Mouse (Mus musculus) kidney, postnatal 0 days (tissue): ENCODE data around the gene Eml4. TPM values are rescaled to one million over a fixed set of nuclear protein-coding genes. Genes with fewer than 3 reads are reported as not detected.

ENCODE experiments used
- ATAC-seq: fragments of 200-750 bp; cut with Nextera tagmentation; replicated peaks from 2 replicates; pipeline ENCODE4 v1.8.0; 2017; ENCODE audit warnings: low read depth, moderate number of reproducible peaks, moderate TSS enrichment, moderate library complexity; ENCODE audit not compliant: low FRiP score
- DNase-seq: peaks from one replicate; pipeline ENCODE4 v3.0.0-alpha.2; 2016; ENCODE audit warnings: low spot score
- H3K27ac ChIP-seq: fragments of 300-500 bp; sonication (generic); 2 replicates; pipeline ENCODE4 v1.5.1; 2014; ENCODE audit warnings: mild to moderate bottlenecking
- H3K27me3 ChIP-seq: fragments of 300-500 bp; sonication (generic); 2 replicates; pipeline ENCODE4 v1.6.1; 2014; ENCODE audit warnings: low read length, mixed read lengths; ENCODE audit not compliant: insufficient read depth
- H3K36me3 ChIP-seq: fragments of 300-500 bp; sonication (generic); 2 replicates; pipeline ENCODE4 v1.6.1; 2014; ENCODE audit warnings: low read length, mixed read lengths; ENCODE audit not compliant: insufficient read depth
- H3K4me1 ChIP-seq: fragments of 300-500 bp; sonication (generic); replicated peaks from 2 replicates; pipeline ENCODE4 v1.6.1; 2014; ENCODE audit warnings: antibody characterized with exemption, low read length, mixed read lengths; ENCODE audit not compliant: insufficient read depth
- H3K4me2 ChIP-seq: fragments of 300-500 bp; sonication (generic); 2 replicates; pipeline ENCODE4 v1.6.1; 2014; ENCODE audit warnings: mild to moderate bottlenecking, low read length, moderate library complexity, mixed read lengths
- H3K4me3 ChIP-seq: fragments of 300-500 bp; sonication (generic); replicated peaks from 2 replicates; pipeline ENCODE4 v1.5.1; 2014; ENCODE audit warnings: low read depth, low read length
- H3K9ac ChIP-seq: fragments of 300-500 bp; sonication (generic); 2 replicates; pipeline ENCODE4 v1.6.1; 2014; ENCODE audit warnings: low read depth, low read length
- H3K9me3 ChIP-seq: fragments of 300-500 bp; sonication (generic); replicated peaks from 2 replicates; pipeline ENCODE4 v1.6.1; 2016; ENCODE audit warnings: low read length, inconsistent platforms, mixed read lengths
- CTCF ChIP-seq: IDR thresholded peaks from 2 replicates; pipeline ENCODE4 v1.5.1; 2016; ENCODE audit warnings: antibody characterized with exemption, low read depth, mild to moderate bottlenecking, moderate library complexity
- WGBS: fragments of 180-500 bp; shearing (Covaris S2); extraction: QIAGEN DNeasy Blood & Tissue Kit; methylation state at CpG from one replicate; pipeline ENCODE4 v1.1.7; 2014; 5-methylcytosine and 5-hydroxymethylcytosine counted together
- polyA plus RNA-seq: library from polyadenylated mRNA; unstranded; fragments of >200 nt; fragmentation: Nextera tagmentation; extraction: Ambion mirVana; gene quantifications from 2 replicates; pipeline ENCODE4 v1.2.1, GENCODE M21; 2015

Gene Eml4
- 18.3 and 19.0 TPM in 2 replicates for polyA plus RNA-seq

DNA sequence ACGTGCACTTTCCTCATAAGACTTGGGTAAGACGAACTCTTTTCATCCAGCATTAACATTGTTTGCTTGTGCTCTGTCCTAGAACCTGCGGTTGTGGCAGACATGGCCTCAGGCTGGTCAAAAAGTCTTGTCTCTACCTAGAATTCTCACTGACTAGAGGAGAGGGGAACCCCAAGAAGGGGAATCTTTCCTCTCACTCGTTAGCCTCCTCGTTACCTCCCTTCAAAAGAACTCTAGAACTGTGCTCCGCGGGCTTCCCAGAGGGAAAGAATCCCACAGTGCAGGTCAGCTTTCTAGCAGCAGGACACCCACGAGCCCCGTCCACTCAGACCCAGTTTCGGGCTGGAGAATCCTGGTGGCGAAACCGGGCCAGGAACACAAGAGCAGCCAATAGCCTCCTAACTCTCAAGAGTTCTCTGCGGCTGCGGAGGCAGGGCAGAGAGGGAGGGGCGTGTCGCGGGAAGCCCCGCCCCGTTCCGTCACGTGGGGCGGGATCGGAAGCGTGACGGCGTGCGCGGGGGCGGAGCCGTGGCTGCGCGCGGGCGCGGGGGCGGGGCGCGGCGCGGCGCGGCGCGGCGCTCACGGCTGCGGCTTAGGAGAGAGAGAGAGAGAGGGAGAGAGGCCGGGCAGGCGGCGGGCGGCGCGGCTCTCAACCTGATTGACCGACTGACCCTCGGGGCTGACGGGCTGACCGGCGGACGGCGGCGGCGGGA lies at the start of gene Eml4:
Eml4 (plus strand) TSS at position 553 of the 713 bp plus-strand sequence.
- no peaks in the 10 kb centered on the region for H3K36me3 ChIP-seq
- peak within 1 kb of the TSS; percentile 91 for H3K4me3 ChIP-seq
- 1% methylated on average over 41 of the region's 62 CpGs for WGBS
- ATAC-seq (peak; percentile 92), DNase-seq (peak; percentile 94)
- H3K4me2 ChIP-seq, result peak within 1 kb of the TSS; percentile 80
- H3K9ac ChIP-seq, result peak within 1 kb of the TSS; percentile 89
- no peaks in the 10 kb centered on the region for H3K9me3 ChIP-seq
- H3K4me1 ChIP-seq, result no peaks in the 10 kb centered on the region
- H3K27me3 ChIP-seq, result no peaks in the 10 kb centered on the region
- H3K27ac ChIP-seq, result peak within 1 kb of the TSS; percentile 91
- TF ChIP-seq CTCF, result peak; percentile 52

DNA sequence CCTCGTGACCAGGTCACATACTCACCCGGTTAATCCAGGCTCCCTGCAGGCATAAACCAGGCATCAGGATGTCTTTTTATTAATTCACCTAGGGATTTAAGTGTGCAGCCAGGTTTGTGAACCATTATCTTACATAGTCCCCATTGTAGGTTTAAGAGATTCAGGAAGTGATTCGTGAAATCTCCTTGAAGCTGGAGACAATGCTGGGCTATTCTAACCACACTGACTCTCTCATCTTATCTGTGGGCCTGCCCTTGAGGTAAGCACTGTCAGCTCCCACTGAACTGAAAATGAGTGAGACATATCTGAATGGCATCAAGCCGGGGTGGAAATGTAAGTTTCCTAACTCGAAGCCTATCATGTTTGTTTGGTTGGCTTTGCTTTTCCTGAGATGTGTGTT lies 49.3 kb upstream of the Eml4 start:
- Histone ChIP-seq H3K27ac (no peak overlapping the region), H3K9me3 (no peaks in the 10 kb centered on the region), H3K4me2 (no peak overlapping the region), H3K27me3 (no peaks in the 10 kb centered on the region), H3K4me1 (no peaks in the 10 kb centered on the region), H3K36me3 (no peaks in the 10 kb centered on the region), H3K9ac (no peak overlapping the region), H3K4me3 (no peak overlapping the region)
- ATAC-seq (no peak), DNase-seq (no peak)
- no peak for TF ChIP-seq CTCF
- WGBS, result 90% methylated on average over 5 of the region's 5 CpGs

DNA sequence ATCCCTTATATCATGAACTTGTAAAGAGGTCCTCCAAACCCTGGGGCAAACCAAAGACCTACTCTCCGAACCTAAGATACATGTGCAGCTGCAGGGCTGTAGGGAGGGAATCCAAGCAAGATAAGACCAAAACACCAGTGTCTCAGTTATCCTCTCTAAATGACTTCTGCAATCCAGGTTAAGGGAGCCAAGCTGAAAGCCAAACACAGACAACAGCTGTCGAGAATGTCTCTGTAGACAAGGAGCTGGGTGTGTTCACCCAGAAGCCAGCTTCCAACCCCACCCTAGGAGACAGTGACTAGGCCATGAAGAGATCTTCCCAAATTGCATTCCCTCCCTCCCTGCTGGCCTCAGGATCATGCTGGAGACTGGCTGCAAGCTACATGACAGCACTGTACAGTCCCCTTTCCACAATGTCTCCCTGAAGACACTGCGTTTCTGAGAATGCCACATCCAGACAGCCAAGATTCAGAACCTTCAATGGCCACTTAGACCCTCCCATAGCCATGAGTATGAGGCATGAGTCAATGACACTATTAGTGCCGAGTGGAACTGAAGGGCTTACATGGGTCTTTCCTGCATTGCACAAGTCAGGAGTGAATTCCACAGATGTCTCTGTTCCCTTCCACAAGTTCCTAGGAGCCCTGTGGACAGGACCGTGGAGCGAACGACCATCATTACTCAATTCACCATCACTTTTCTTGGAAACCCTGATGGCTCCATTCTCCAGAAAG lies 46.5 kb upstream of the Eml4 start:
- DNase-seq (no peak), ATAC-seq (no peak)
- no peak overlapping the region for H3K4me2 ChIP-seq
- no peaks in the 10 kb centered on the region for H3K4me1 ChIP-seq
- H3K27me3 ChIP-seq, result no peaks in the 10 kb centered on the region
- H3K9ac ChIP-seq, result no peak overlapping the region
- no peak overlapping the region for H3K4me3 ChIP-seq
- no peak overlapping the region for H3K27ac ChIP-seq
- TF ChIP-seq CTCF, result no peak
- 79% methylated on average over 7 of the region's 7 CpGs for WGBS
- no peaks in the 10 kb centered on the region for H3K36me3 ChIP-seq
- H3K9me3 ChIP-seq, result no peaks in the 10 kb centered on the region

DNA sequence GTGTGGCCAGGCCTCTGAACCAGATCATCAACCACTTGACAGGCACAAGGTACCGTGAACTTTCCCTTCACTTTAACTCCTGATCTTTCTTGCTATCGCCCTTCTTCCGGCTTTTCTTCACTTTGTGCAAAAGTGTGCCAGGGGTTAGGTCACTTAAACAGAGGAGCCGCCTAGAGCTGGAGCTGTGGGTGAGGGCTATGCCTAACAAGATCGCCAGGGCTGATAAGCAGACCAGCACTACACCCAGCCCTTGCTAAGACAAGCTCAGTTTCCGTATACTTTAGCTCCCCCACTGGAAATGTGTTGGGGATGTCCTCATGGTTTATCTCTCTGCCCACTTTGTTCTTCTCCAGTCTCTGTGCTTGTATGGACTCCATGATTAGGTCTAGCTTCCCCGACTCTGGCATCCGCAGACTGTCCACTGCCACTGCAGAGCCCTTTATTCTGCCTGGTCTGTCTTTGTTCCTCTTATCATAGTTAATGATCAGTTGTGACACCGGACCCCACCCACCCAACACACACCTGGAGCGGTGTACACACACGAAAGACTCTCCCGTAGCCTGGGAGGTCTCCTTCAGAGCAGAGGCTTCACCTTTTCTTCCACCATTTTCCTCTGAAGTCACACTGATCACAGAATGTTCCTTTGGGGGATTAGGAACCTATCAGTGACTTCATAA lies 43.6 kb upstream of the Eml4 start:
- Histone ChIP-seq H3K36me3 (no peaks in the 10 kb centered on the region), H3K4me1 (0 out of 2 replicates have a peak, but pooled peaks cover 3% of the 10 kb centered on the region), H3K27me3 (no peaks in the 10 kb centered on the region), H3K4me3 (no peak overlapping the region), H3K4me2 (no peak overlapping the region), H3K27ac (no peak overlapping the region), H3K9ac (no peak overlapping the region), H3K9me3 (no peaks in the 10 kb centered on the region)
- no peak for DNase-seq
- ATAC-seq, result no peak
- no peak for TF ChIP-seq CTCF
- WGBS, result 68% methylated on average over 12 of the region's 12 CpGs

DNA sequence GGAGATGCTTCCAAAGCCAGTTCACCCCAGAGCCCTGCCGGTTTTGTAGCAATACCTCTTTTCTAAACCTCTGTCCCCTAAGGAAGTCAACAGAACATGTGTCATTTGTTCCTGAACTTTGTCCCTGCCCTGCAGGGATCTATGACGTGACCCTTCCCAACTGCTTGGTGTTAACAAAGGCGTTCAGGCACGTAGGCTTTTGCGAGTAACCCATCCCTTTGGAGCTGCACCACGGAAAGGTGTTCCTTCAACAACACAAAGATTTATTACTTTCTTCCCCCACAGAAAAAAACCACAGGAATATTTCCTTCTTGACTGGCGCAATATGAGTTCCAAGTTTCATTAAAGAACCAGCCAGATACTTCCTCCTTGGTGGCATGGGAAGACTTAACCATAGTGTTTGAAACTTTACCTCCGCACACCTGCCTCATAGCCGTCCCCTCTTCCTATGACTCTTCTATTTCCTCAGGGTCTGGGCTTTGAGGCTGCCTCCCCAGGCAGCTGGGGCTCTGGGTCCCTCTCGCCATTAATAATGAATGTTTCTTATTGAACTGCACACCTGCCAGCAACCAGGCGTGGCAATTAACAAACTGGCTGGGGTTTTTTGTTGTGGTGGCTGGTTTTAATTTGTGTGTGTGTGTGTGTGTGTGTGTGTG lies 43.0 kb upstream of the Eml4 start:
- DNase-seq (no peak), ATAC-seq (no peak)
- Histone ChIP-seq H3K27me3 (no peaks in the 10 kb centered on the region), H3K27ac (no peak overlapping the region), H3K4me1 (0 out of 2 replicates have a peak, but pooled peaks cover 6% of the 10 kb centered on the region), H3K4me3 (no peak overlapping the region), H3K36me3 (no peaks in the 10 kb centered on the region), H3K4me2 (no peak overlapping the region), H3K9ac (no peak overlapping the region), H3K9me3 (no peaks in the 10 kb centered on the region)
- 46% methylated on average over 11 of the region's 11 CpGs for WGBS
- no peak for TF ChIP-seq CTCF

DNA sequence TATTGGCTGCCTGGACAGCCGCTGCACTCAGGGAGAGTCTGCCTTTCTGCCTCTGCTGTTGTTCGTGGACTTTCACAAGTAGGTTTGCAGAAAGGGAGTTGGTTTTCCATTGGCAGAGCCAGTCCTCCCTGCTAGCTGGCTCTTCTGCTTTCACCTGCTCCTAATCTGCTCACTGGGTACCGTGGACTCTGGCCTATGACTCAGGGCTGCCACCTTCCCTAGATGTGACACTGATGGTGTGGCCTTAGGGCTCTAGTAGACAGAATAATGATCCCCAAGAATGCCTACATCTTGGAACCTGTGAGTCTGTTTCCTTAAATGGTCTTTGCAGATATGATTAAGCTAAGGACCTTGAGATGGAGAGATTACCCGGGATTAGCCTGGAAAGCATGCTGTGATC lies 42.3 kb upstream of the Eml4 start:
- Histone ChIP-seq H3K4me3 (no peak overlapping the region), H3K36me3 (no peaks in the 10 kb centered on the region), H3K9ac (no peak overlapping the region), H3K27ac (no peak overlapping the region), H3K4me1 (0 out of 2 replicates have a peak, but pooled peaks cover 6% of the 10 kb centered on the region), H3K9me3 (no peaks in the 10 kb centered on the region), H3K4me2 (no peak overlapping the region), H3K27me3 (no peaks in the 10 kb centered on the region)
- TF ChIP-seq CTCF, result no peak
- 63% methylated on average over 4 of the region's 4 CpGs for WGBS
- ATAC-seq (no peak), DNase-seq (no peak)
